In the genomic region with DNA sequence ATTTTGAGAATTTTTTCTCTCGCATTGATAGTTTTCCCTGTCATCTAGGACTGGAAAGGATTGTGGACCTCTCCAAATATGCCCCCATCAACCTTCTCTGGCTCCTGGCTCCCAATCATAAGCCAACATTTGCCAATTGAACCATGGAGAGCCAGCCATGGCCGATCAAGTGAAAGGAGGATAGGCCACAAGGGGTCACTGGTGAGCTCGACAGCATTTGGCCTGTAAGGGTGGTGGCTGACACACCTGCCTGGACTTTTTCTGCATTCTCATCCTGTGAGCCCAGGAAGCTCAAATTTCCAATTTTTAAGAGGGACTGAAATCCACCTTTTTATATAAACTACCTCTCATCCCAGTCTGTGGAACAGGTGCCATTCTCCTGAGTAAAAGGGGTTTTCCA, we compare ENCODE assay signal across 8 mouse cellular contexts. TPM values are rescaled to one million over a fixed set of nuclear protein-coding genes. Genes with fewer than 3 reads are reported as not detected.
A peak's percentile ranks its signal among the peaks of the same experiment; 100 is the strongest.
DNase-seq lines count a peak whose midpoint lies in the region; ATAC-seq and TF ChIP-seq lines count a peak whose summit lies in the region.

No protein-coding gene starts in this region.

- peak; percentile 49; the same call in 1 of the 2 replicates for TF ChIP-seq CTCF in lung, adult 2 months (IDR thresholded peaks at IDR 0.05; ENCODE audit: insufficient read depth, low read length)

- DNase-seq in cerebellum, postnatal 14 days, result peak; percentile 22 to 55
- no peak for DNase-seq in cerebellum, adult 9-11 months
- no peak for DNase-seq in lung, adult 2 months
- no peak for DNase-seq in lung, adult 18-20 months
- peak; percentile 28 for DNase-seq in mesoderm, embryonic 11.5 days (ENCODE audit: low read depth, low spot score)
- DNase-seq in layer of hippocampus, postnatal 14 days (ENCODE audit: low spot score in 2 of 2), result no peak
- DNase-seq in heart, adult 8-10 months (ENCODE audit: low spot score), result no peak

- WGBS in lung, adult 2 months, result 40% methylated on average over 3 of the region's 3 CpGs

- no peaks in the 10 kb centered on the region for H3K4me1 ChIP-seq in lung, adult 2 months (ENCODE audit: control insufficient read depth, insufficient read depth, low read length)

- peak; percentile 65; the same call in 1 of the 2 replicates for ATAC-seq in common myeloid progenitor, adult 5-6 weeks (replicated peaks; ENCODE audit: low read depth, poor library complexity, severe bottlenecking)

- no peak for TF ChIP-seq POLR2A in lung, adult 2 months (IDR thresholded peaks at IDR 0.05; ENCODE audit: borderline replicate concordance, extremely low read depth, low read depth, low read length)

- no peak overlapping the region for H3K4me3 ChIP-seq in lung, adult 2 months (replicated peaks; ENCODE audit: extremely low read depth, low read depth, low read length)

RNA-seq across cellular contexts. Expression of a gene that starts 50.0 kb away (rescaled TPM):
- 0.80 and 1.2 TPM in 2 replicates for polyA plus RNA-seq in lung, adult 2 months (2012; rRNA removed)
- not detected in 2 replicates for total RNA-seq in common myeloid progenitor, adult 5-6 weeks (2017)
- total RNA-seq in layer of hippocampus, postnatal 14 days (2021), result 10 to 100 TPM; 27.4 to 27.7 TPM
- under 1 TPM in 1 of 4 experiments, not detected in 3; 0.82 TPM for total RNA-seq in heart, adult 8-10 months (2022)

Comparison
In these comparisons a context has a peak if more than half of its experiments do, and no peak if none do; other contexts are left out.
1. DNase-seq: peak in cerebellum, postnatal 14 days (2 of 2) and mesoderm, embryonic 11.5 days (single experiment); none in cerebellum, adult 9-11 months (single experiment), lung, adult 2 months (single experiment), lung, adult 18-20 months (0 of 2), layer of hippocampus, postnatal 14 days (0 of 2) and heart, adult 8-10 months (single experiment).
2. RNA of a gene that starts 50.0 kb away (total RNA-seq): 27.4 to 27.7 TPM in layer of hippocampus, postnatal 14 days; 0.82 TPM in heart, adult 8-10 months and not detected in common myeloid progenitor, adult 5-6 weeks; every median in the first group is over 10 times any median in the second.